Mouse (Mus musculus): ENCODE data around the gene Stk11ip. TPM values are rescaled to one million over a fixed set of nuclear protein-coding genes. Genes with fewer than 3 reads are reported as not detected.
A peak's percentile ranks its signal among the peaks of the same experiment; 100 is the strongest.

Gene Stk11ip
- total RNA-seq, 2 experiments from 2014 or later = 15.4 to 23.2 TPM

- no peak for ATAC-seq (replicated peaks; ENCODE audit: poor library complexity, severe bottlenecking)
Measured at GRCm38 (mm10) chr1:75561221-75561897, 40.0 kb downstream of the Stk11ip start.

GRCm38 (mm10) chr1:75561898-75562238 lies 40.5 kb downstream of the Stk11ip start:
- ATAC-seq (replicated peaks; ENCODE audit: poor library complexity, severe bottlenecking) = no peak

- no peak for ATAC-seq (replicated peaks; ENCODE audit: poor library complexity, severe bottlenecking)
Measured at GRCm38 (mm10) chr1:75564102-75564501, 42.8 kb downstream of the Stk11ip start.

- no peak for ATAC-seq (replicated peaks; ENCODE audit: poor library complexity, severe bottlenecking)
Measured at GRCm38 (mm10) chr1:75564916-75565315, 43.6 kb downstream of the Stk11ip start.

GRCm38 (mm10) chr1:75565616-75566015 lies 44.3 kb downstream of the Stk11ip start:
- peak; percentile 79 for ATAC-seq (replicated peaks; ENCODE audit: poor library complexity, severe bottlenecking)

- ATAC-seq (replicated peaks; ENCODE audit: poor library complexity, severe bottlenecking) = no peak
Measured at GRCm38 (mm10) chr1:75570403-75570802, 49.1 kb downstream of the Stk11ip start.

- ATAC-seq (replicated peaks; ENCODE audit: poor library complexity, severe bottlenecking) = no peak
Measured at GRCm38 (mm10) chr1:75572776-75573175, 51.4 kb downstream of the Stk11ip start.

- ATAC-seq (replicated peaks; ENCODE audit: poor library complexity, severe bottlenecking) = no peak
Measured at GRCm38 (mm10) chr1:75573715-75574114, 52.4 kb downstream of the Stk11ip start.

GRCm38 (mm10) chr1:75574476-75575310 lies 53.4 kb downstream of the Stk11ip start:
- ATAC-seq (replicated peaks; ENCODE audit: poor library complexity, severe bottlenecking) = no peak

- no peak for ATAC-seq (replicated peaks; ENCODE audit: poor library complexity, severe bottlenecking)
Measured at GRCm38 (mm10) chr1:75581936-75582624, 60.8 kb downstream of the Stk11ip start.

- no peak for ATAC-seq (replicated peaks; ENCODE audit: poor library complexity, severe bottlenecking)
Measured at GRCm38 (mm10) chr1:75582625-75582956, 61.3 kb downstream of the Stk11ip start.

- ATAC-seq (replicated peaks; ENCODE audit: poor library complexity, severe bottlenecking) = no peak
Measured at GRCm38 (mm10) chr1:75583034-75583433, 61.7 kb downstream of the Stk11ip start.

GRCm38 (mm10) chr1:75586791-75587190 lies 65.5 kb downstream of the Stk11ip start:
- no peak for ATAC-seq (replicated peaks; ENCODE audit: poor library complexity, severe bottlenecking)

Other genes with a start within 250 kb of the Stk11ip start
- not detected in 2 replicates for gene Resp18, start 243.1 kb upstream of the Stk11ip start, total RNA-seq (2014; fragmentation: Nextera tagmentation)
- not detected in 2 replicates for gene Resp18, start 243.1 kb upstream of the Stk11ip start, total RNA-seq (2017)
- gene Dnpep, start 203.5 kb upstream of the Stk11ip start, total RNA-seq (2014; fragmentation: Nextera tagmentation) = 35.6 and 44.7 TPM in 2 replicates
- 26.6 and 47.7 TPM in 2 replicates for gene Dnpep, start 203.5 kb upstream of the Stk11ip start, total RNA-seq (2017)
- gene Des, start 161.2 kb upstream of the Stk11ip start, total RNA-seq (2014; fragmentation: Nextera tagmentation) = not detected in 2 replicates
- not detected in 2 replicates for gene Des, start 161.2 kb upstream of the Stk11ip start, total RNA-seq (2017)
- not detected in 2 replicates for gene Speg, start 146.2 kb upstream of the Stk11ip start, total RNA-seq (2014; fragmentation: Nextera tagmentation)
- gene Speg, start 146.2 kb upstream of the Stk11ip start, total RNA-seq (2017) = 0.05 TPM in 1 of 2 replicates, not detected in the other
- gene Gmppa, start 85.6 kb upstream of the Stk11ip start, total RNA-seq (2014; fragmentation: Nextera tagmentation) = 118 and 133 TPM in 2 replicates
- gene Gmppa, start 85.6 kb upstream of the Stk11ip start, total RNA-seq (2017) = 85.1 and 88.3 TPM in 2 replicates
- gene Asic4, start 71.1 kb upstream of the Stk11ip start, total RNA-seq (2014; fragmentation: Nextera tagmentation) = not detected in 2 replicates
- not detected in 2 replicates for gene Asic4, start 71.1 kb upstream of the Stk11ip start, total RNA-seq (2017)
- gene Chpf, start 42.2 kb upstream of the Stk11ip start, total RNA-seq (2014; fragmentation: Nextera tagmentation) = 2.5 TPM in 1 of 2 replicates, not detected in the other
- 0.62 and 1.0 TPM in 2 replicates for gene Chpf, start 42.2 kb upstream of the Stk11ip start, total RNA-seq (2017)
- not detected in 2 replicates for gene Tmem198, start 42.0 kb upstream of the Stk11ip start, total RNA-seq (2014; fragmentation: Nextera tagmentation)
- not detected in 2 replicates for gene Tmem198, start 42.0 kb upstream of the Stk11ip start, total RNA-seq (2017)
- gene Obsl1, start 15.1 kb upstream of the Stk11ip start, total RNA-seq (2014; fragmentation: Nextera tagmentation) = not detected in 2 replicates
- not detected in 2 replicates for gene Obsl1, start 15.1 kb upstream of the Stk11ip start, total RNA-seq (2017)
- not detected in 2 replicates for gene Inha, start 14.5 kb upstream of the Stk11ip start, total RNA-seq (2014; fragmentation: Nextera tagmentation)
- not detected in 2 replicates for gene Inha, start 14.5 kb upstream of the Stk11ip start, total RNA-seq (2017)
- not detected in 2 replicates for gene Slc4a3, start 24.7 kb downstream of the Stk11ip start, total RNA-seq (2014; fragmentation: Nextera tagmentation)
- gene Slc4a3, start 24.7 kb downstream of the Stk11ip start, total RNA-seq (2017) = not detected in 2 replicates

Measured in granulocyte monocyte progenitor cell, adult 5-6 weeks (primary cell).